Mouse (Mus musculus) megakaryocyte-erythroid progenitor cell, adult 5 weeks (primary cell): ENCODE data around the gene Nt5c. TPM values are rescaled to one million over a fixed set of nuclear protein-coding genes. Genes with fewer than 3 reads are reported as not detected.

ENCODE experiments used
- polyA plus RNA-seq: library from polyadenylated mRNA; stranded (reverse); fragments of >175 nt; gene quantifications from 2 replicates; pipeline ENCODE4 v1.2.3, GENCODE M21; 2012

Gene Nt5c
- 94.7 and 110 TPM in 2 replicates for polyA plus RNA-seq

GRCm38 (mm10) chr11:115491356-115492083 lies at the start of gene Nt5c:
Gene Nt5c, minus strand, starts transcription at chr11:115491862.

GRCm38 (mm10) chr11:115536038-115536681 lies 44.5 kb upstream of the Nt5c start, which contains the start of gene Sumo2:
Gene Sumo2, minus strand, starts transcription at chr11:115536276.

GRCm38 (mm10) chr11:115514238-115514663 lies 22.6 kb upstream of the Nt5c start, which contains the start of gene Jpt1:
Gene Jpt1, minus strand, starts transcription at chr11:115514387.

GRCm38 (mm10) chr11:115475025-115475757 lies 16.5 kb downstream of the Nt5c start, which contains the start of gene Armc7:
Gene Armc7, plus strand, starts transcription at chr11:115475667.

GRCm38 (mm10) chr11:115462243-115462891 lies 29.3 kb downstream of the Nt5c start, which contains the start of gene Slc16a5:
Gene Slc16a5, plus strand, starts transcription at chr11:115462474.

Other genes starting within 250 kb of the Nt5c start
- gene Grin2c, start 224.6 kb downstream of the Nt5c start, polyA plus RNA-seq: 0.05 TPM in 2 replicates
- 47.2 and 51.6 TPM in 2 replicates for gene Fdxr, start 214.8 kb downstream of the Nt5c start, polyA plus RNA-seq
- gene Fads6, start 194.2 kb downstream of the Nt5c start, polyA plus RNA-seq: 1.3 and 1.5 TPM in 2 replicates
- gene Otop2, start 184.7 kb downstream of the Nt5c start, polyA plus RNA-seq: not detected in 2 replicates
- not detected in 2 replicates for gene Ush1g, start 169.8 kb downstream of the Nt5c start, polyA plus RNA-seq
- gene Otop3, start 157.1 kb downstream of the Nt5c start, polyA plus RNA-seq: 0.07 TPM in 1 of 2 replicates, not detected in the other
- 0.90 and 0.91 TPM in 2 replicates for gene Hid1, start 124.1 kb downstream of the Nt5c start, polyA plus RNA-seq
- gene Cdr2l, start 109.9 kb downstream of the Nt5c start, polyA plus RNA-seq: 0.11 and 0.26 TPM in 2 replicates
- gene Mrpl58, start 88.1 kb downstream of the Nt5c start, polyA plus RNA-seq: 50.0 and 65.5 TPM in 2 replicates
- 101 and 128 TPM in 2 replicates for gene Atp5h, start 71.9 kb downstream of the Nt5c start, polyA plus RNA-seq
- gene Kctd2, start 71.7 kb downstream of the Nt5c start, polyA plus RNA-seq: 19.7 and 25.1 TPM in 2 replicates
- not detected in 2 replicates for gene Trim80, start 51.3 kb downstream of the Nt5c start, polyA plus RNA-seq
- gene Slc16a5, start 29.4 kb downstream of the Nt5c start, polyA plus RNA-seq: not detected in 2 replicates
- gene Armc7, start 16.2 kb downstream of the Nt5c start, polyA plus RNA-seq: 54.4 and 66.0 TPM in 2 replicates
- gene Jpt1, start 22.5 kb upstream of the Nt5c start, polyA plus RNA-seq: 199 and 212 TPM in 2 replicates
- gene Sumo2, start 44.4 kb upstream of the Nt5c start, polyA plus RNA-seq: 320 and 361 TPM in 2 replicates
- gene Nup85, start 72.6 kb upstream of the Nt5c start, polyA plus RNA-seq: 41.2 and 45.2 TPM in 2 replicates
- gene Mrps7, start 112.1 kb upstream of the Nt5c start, polyA plus RNA-seq: 59.0 and 61.7 TPM in 2 replicates
- 109 and 133 TPM in 2 replicates for gene Gga3, start 112.2 kb upstream of the Nt5c start, polyA plus RNA-seq
- 22.9 and 27.4 TPM in 2 replicates for gene Mif4gd, start 121.1 kb upstream of the Nt5c start, polyA plus RNA-seq
- gene Slc25a19, start 136.4 kb upstream of the Nt5c start, polyA plus RNA-seq: 28.6 and 28.8 TPM in 2 replicates
- 87.8 and 104 TPM in 2 replicates for gene Grb2, start 216.7 kb upstream of the Nt5c start, polyA plus RNA-seq